Mouse (Mus musculus) kidney, embryonic 15.5 days (tissue): ENCODE measurements at regions not wholly inside any gene's neighbourhood (a gene's known extent, or its start where the extent isn't known, plus 50 kb on each side); places are given as distances from the start of the nearest gene placed in this dataset.

ENCODE experiments used
- ATAC-seq: fragments of 200-750 bp; cut with Nextera tagmentation; replicated peaks from 2 replicates; pipeline ENCODE4 v1.8.0; 2017; ENCODE audit warnings: moderate TSS enrichment; ENCODE audit not compliant: low FRiP score
- H3K27ac ChIP-seq: fragments of 300-500 bp; sonication (generic); 2 replicates; pipeline ENCODE4 v1.5.1; 2015; ENCODE audit warnings: mild to moderate bottlenecking, inconsistent platforms
- H3K27me3 ChIP-seq: fragments of 300-500 bp; sonication (generic); 2 replicates; pipeline ENCODE4 v1.6.1; 2015; ENCODE audit warnings: inconsistent platforms
- H3K36me3 ChIP-seq: fragments of 300-500 bp; sonication (generic); 2 replicates; pipeline ENCODE4 v1.6.1; 2015; ENCODE audit warnings: inconsistent platforms
- H3K4me1 ChIP-seq: fragments of 300-500 bp; sonication (generic); 2 replicates; pipeline ENCODE4 v1.6.1; 2015; ENCODE audit warnings: inconsistent platforms
- H3K4me2 ChIP-seq: fragments of 300-500 bp; sonication (generic); 2 replicates; pipeline ENCODE4 v1.6.1; 2015; ENCODE audit warnings: moderate library complexity, mild to moderate bottlenecking, inconsistent platforms
- H3K4me3 ChIP-seq: fragments of 300-500 bp; sonication (generic); replicated peaks from 2 replicates; pipeline ENCODE4 v1.5.1; 2015; ENCODE audit warnings: mild to moderate bottlenecking, inconsistent platforms
- H3K9ac ChIP-seq: fragments of 300-500 bp; sonication (generic); 2 replicates; pipeline ENCODE4 v1.6.1; 2015; ENCODE audit warnings: mild to moderate bottlenecking, inconsistent platforms
- H3K9me3 ChIP-seq: fragments of 300-500 bp; sonication (generic); replicated peaks from 2 replicates; pipeline ENCODE4 v1.6.1; 2016; ENCODE audit warnings: inconsistent platforms
- WGBS: fragments of 180-500 bp; shearing (Covaris S2); methylation state at CpG from one replicate; pipeline ENCODE4 v1.1.7; 2015; ENCODE audit warnings: mixed read lengths; 5-methylcytosine and 5-hydroxymethylcytosine counted together

DNA sequence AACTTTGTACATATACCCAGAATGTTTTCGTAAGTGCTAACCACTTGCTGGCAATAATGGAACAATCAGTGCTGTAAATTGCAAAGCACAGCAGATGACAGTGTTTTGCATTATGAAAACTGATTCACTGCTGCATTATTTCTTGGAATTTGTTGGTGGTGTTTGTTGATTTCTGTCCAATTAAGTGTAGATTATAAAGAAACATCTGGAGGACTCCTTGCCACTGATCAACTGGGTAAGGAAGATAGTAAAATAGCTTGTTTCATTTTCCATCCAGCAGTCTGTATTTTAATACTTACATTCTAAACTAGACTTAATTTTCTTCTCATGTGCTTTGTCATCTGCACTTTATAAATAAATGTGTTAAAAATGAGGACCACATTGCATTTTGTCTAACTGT, 436.6 kb upstream of the Cntn6 start:
- H3K36me3 ChIP-seq, result no peaks in the 10 kb centered on the region
- 84% methylated on average over 1 of the region's 1 CpGs for WGBS
- H3K27me3 ChIP-seq, result no peaks in the 10 kb centered on the region
- no peak overlapping the region for H3K9ac ChIP-seq
- H3K27ac ChIP-seq, result no peak overlapping the region
- H3K9me3 ChIP-seq, result no peaks in the 10 kb centered on the region
- H3K4me2 ChIP-seq, result no peak overlapping the region
- no peaks in the 10 kb centered on the region for H3K4me1 ChIP-seq
- H3K4me3 ChIP-seq, result no peak overlapping the region
- no peak for ATAC-seq

DNA sequence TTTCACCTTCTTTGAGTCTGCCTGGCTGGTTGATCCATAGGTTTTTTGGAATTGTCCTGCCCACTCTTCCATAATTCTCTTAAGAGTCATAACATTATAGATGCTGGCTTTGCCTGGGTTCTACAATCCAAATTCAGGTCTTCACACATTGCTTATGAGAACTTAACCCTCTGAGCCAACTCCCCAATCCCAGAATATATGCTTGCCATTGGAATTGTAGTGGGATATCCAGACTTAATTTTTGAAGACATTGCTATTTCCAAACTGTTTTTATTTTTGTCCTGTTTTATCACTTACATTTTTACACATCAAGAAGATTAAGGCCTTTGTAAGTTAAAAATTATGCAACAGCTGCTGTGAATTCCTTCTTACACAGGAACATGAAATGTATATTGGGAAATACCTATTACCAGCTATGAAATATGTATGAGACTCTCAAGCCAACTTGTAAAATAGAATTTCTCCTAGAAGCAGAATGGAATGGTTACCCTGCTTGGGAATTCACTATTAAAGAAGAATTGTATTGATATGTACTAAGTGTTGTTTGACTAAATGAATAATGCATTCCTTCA, 430.8 kb upstream of the Cntn6 start:
- H3K36me3 ChIP-seq, result no peaks in the 10 kb centered on the region

DNA sequence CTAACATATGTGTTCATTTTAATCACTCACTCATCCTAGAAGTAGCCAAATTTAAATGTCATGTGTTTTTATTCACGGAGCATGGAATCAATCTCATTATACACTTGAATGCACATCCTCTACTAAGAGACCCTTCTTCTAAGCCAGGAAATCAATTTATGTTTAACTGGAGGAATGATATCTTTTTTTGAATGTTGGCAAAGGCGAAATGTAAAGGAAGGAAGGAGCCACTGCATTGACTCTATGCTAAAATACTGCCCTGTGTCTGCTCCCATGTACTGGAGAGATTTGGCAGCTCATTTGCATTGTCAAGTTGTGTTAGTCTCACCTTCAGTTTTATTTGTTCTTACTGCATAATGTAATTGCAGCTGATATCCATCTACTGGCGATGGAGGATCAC, 412.0 kb upstream of the Cntn6 start:
- Histone ChIP-seq H3K4me1 (no peaks in the 10 kb centered on the region), H3K4me3 (no peak overlapping the region), H3K36me3 (no peaks in the 10 kb centered on the region), H3K27me3 (no peaks in the 10 kb centered on the region), H3K9me3 (no peaks in the 10 kb centered on the region), H3K9ac (no peak overlapping the region), H3K4me2 (no peak overlapping the region), H3K27ac (no peak overlapping the region)
- no peak for ATAC-seq
- WGBS, result 64% methylated on average over 3 of the region's 3 CpGs

More for the DNA sequence above, 430.8 kb upstream of the Cntn6 start:
- no peak overlapping the region for H3K4me2 ChIP-seq
- H3K9me3 ChIP-seq, result no peaks in the 10 kb centered on the region
- no peak for ATAC-seq
- no peak overlapping the region for H3K27ac ChIP-seq
- H3K4me3 ChIP-seq, result no peak overlapping the region
- H3K27me3 ChIP-seq, result no peaks in the 10 kb centered on the region
- H3K4me1 ChIP-seq, result no peaks in the 10 kb centered on the region
- no peak overlapping the region for H3K9ac ChIP-seq

DNA sequence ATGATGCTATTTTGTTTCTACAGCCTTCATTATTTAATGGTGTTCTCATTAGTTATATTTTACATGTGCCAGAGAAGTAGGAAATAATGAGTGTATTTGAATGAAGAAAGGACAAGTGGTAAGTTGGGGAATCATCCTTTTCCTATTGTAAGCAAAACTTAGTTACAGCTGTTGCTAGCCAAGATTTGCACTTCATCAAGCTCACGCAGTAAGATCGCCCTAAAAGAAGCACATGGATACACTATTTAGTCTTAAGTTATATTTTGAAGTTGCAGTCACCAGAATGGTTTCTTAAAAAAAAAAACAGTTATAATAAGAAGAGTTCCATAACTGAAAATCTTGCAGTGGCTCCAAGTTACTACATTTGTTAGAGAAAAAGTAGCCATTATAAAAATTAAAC, 410.3 kb upstream of the Cntn6 start:
- Histone ChIP-seq H3K27ac (no peak overlapping the region), H3K4me3 (no peak overlapping the region), H3K36me3 (no peaks in the 10 kb centered on the region), H3K4me2 (no peak overlapping the region), H3K9ac (no peak overlapping the region), H3K4me1 (no peaks in the 10 kb centered on the region), H3K27me3 (no peaks in the 10 kb centered on the region), H3K9me3 (no peaks in the 10 kb centered on the region)
- 93% methylated on average over 2 of the region's 2 CpGs for WGBS
- no peak for ATAC-seq

DNA sequence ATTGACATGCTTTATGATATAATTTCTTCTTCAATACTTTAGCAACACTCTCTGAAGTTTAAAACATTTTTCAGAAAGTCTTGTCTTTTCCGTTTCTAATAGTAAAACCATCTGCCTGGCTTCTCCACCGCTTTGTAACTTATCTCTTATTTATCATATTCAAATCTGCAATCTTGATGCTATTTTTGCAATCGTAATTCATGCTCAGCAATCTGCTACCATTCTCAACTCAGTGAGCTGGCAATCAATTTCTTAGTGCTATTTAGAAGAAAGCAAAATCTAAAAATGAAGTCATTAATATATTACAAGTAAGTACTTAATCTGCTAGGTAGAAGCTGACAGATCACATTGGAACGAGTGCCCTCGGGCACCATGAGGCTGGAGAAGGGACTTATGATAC, 384.2 kb upstream of the Cntn6 start:
- no peak for ATAC-seq
- Histone ChIP-seq H3K4me2 (no peak overlapping the region), H3K4me1 (no peaks in the 10 kb centered on the region), H3K27ac (no peak overlapping the region), H3K9me3 (no peaks in the 10 kb centered on the region), H3K27me3 (no peaks in the 10 kb centered on the region), H3K36me3 (no peaks in the 10 kb centered on the region), H3K4me3 (no peak overlapping the region), H3K9ac (no peak overlapping the region)
- 72% methylated on average over 5 of the region's 5 CpGs for WGBS
